Mouse (Mus musculus) C2C12 (cell line): ENCODE measurements around the gene Btaf1. TPM values are rescaled to one million over a fixed set of nuclear protein-coding genes. Genes with fewer than 3 reads are reported as not detected.

Experiments
- H3K27me3 ChIP-seq: one replicate; pipeline ENCODE4 v1.6.1; 2011; ENCODE audit not compliant: control insufficient read depth, insufficient read depth, insufficient read length
- H3K36me3 ChIP-seq: one replicate; pipeline ENCODE4 v1.6.1; 2011; ENCODE audit not compliant: control insufficient read depth, insufficient read depth
- H3K4me3 ChIP-seq: one replicate; pipeline ENCODE4 v1.5.1; 2011; ENCODE audit warnings: mild to moderate bottlenecking, control low read depth; ENCODE audit not compliant: poor library complexity, insufficient read depth, severe bottlenecking
- H3K79me2 ChIP-seq: one replicate; pipeline ENCODE4 v1.6.1; 2011; ENCODE audit not compliant: control insufficient read depth, insufficient read depth
- H3K79me3 ChIP-seq: one replicate; pipeline ENCODE4 v1.6.1; 2011; ENCODE audit warnings: low read depth, control low read depth
- H3ac ChIP-seq: one replicate; pipeline ENCODE3; 2011; ENCODE audit warnings: low read depth; ENCODE audit not compliant: control insufficient read depth, insufficient read length
- CEBPB ChIP-seq: IDR thresholded peaks from one replicate; pipeline ENCODE4 v1.6.1; 2011; ENCODE audit warnings: low read depth, mild to moderate bottlenecking, control low read depth, moderate library complexity
- CTCF ChIP-seq: IDR thresholded peaks from one replicate; pipeline ENCODE4 v1.5.1; 2011; ENCODE audit not compliant: control insufficient read depth, insufficient read depth, insufficient read length
- FOSL1 ChIP-seq: IDR thresholded peaks from one replicate; pipeline ENCODE4 v1.8.0; 2011; ENCODE audit warnings: mild to moderate bottlenecking, low read length; ENCODE audit not compliant: poor library complexity, insufficient read depth, severe bottlenecking
- MAX ChIP-seq: IDR thresholded peaks from one replicate; pipeline ENCODE4 v1.6.1; 2011; ENCODE audit warnings: mild to moderate bottlenecking, control low read depth
- MYOD1 ChIP-seq: IDR thresholded peaks from one replicate; pipeline ENCODE4 v1.6.1; 2011; ENCODE audit warnings: low read depth; ENCODE audit not compliant: control insufficient read depth, insufficient read length
- MYOG ChIP-seq: IDR thresholded peaks from one replicate; pipeline ENCODE4 v1.6.1; 2011; ENCODE audit not compliant: control insufficient read depth, insufficient read length; ENCODE audit errors: extremely low read depth
- USF1 ChIP-seq: IDR thresholded peaks from one replicate; pipeline ENCODE4 v1.6.1; 2011; ENCODE audit warnings: low read depth, mild to moderate bottlenecking, control low read depth, moderate library complexity
- polyA plus RNA-seq: library from polyadenylated mRNA; unstranded; fragments of >200 nt; fragmentation: generic; extraction: Trizol; gene quantifications from one replicate; pipeline ENCODE4 v1.2.1, GENCODE M21; 2012; ENCODE audit warnings: missing spikeins

Btaf1 gene
- polyA plus RNA-seq, 1 experiment, result 5.3 TPM

GRCm38 (mm10) chr19:37018931-37019330 lies 93.1 kb downstream of the Btaf1 start:
- Histone ChIP-seq H3K36me3 (peaks cover 3% of the 10 kb centered on the region), H3K79me2 (no peaks in the 10 kb centered on the region), H3K79me3 (no peaks in the 10 kb centered on the region), H3K4me3 (no peak overlapping the region), H3ac (no peak overlapping the region), H3K27me3 (no peaks in the 10 kb centered on the region)
- TF ChIP-seq CEBPB (no peak), MYOG (no peak), MYOD1 (no peak), USF1 (no peak), CTCF (no peak), FOSL1 (no peak), MAX (no peak)

- Histone ChIP-seq H3K4me3 (no peak overlapping the region), H3K36me3 (no peaks in the 10 kb centered on the region), H3ac (no peak overlapping the region), H3K79me2 (no peaks in the 10 kb centered on the region), H3K79me3 (no peaks in the 10 kb centered on the region), H3K27me3 (no peaks in the 10 kb centered on the region)
- TF ChIP-seq MYOD1 (no peak), MYOG (no peak), FOSL1 (no peak)
Observed at GRCm38 (mm10) chr19:37020531-37020930, 94.7 kb downstream of the Btaf1 start.

- no peak overlapping the region for H3K4me3 ChIP-seq
- H3ac ChIP-seq, result no peak overlapping the region
- TF ChIP-seq CEBPB, result no peak
- TF ChIP-seq MAX, result no peak
- TF ChIP-seq FOSL1, result no peak
- no peak for TF ChIP-seq MYOG
- no peak for TF ChIP-seq CTCF
- H3K36me3 ChIP-seq, result no peaks in the 10 kb centered on the region
- H3K79me2 ChIP-seq, result no peaks in the 10 kb centered on the region
- H3K27me3 ChIP-seq, result no peaks in the 10 kb centered on the region
- no peaks in the 10 kb centered on the region for H3K79me3 ChIP-seq
Observed at GRCm38 (mm10) chr19:37020951-37021350, 95.1 kb downstream of the Btaf1 start.

GRCm38 (mm10) chr19:37022146-37022545 lies 96.3 kb downstream of the Btaf1 start:
- Histone ChIP-seq H3K4me3 (no peak overlapping the region), H3K79me2 (no peaks in the 10 kb centered on the region), H3K79me3 (no peaks in the 10 kb centered on the region), H3K36me3 (no peaks in the 10 kb centered on the region), H3ac (no peak overlapping the region), H3K27me3 (no peaks in the 10 kb centered on the region)
- TF ChIP-seq USF1 (no peak), CEBPB (no peak), MAX (no peak), CTCF (no peak), MYOD1 (no peak), MYOG (no peak), FOSL1 (no peak)

- no peaks in the 10 kb centered on the region for H3K36me3 ChIP-seq
- TF ChIP-seq MYOD1 (no peak), FOSL1 (no peak), USF1 (no peak), MAX (no peak), MYOG (no peak), CEBPB (no peak), CTCF (no peak)
Observed at GRCm38 (mm10) chr19:37025839-37026319, 100.0 kb downstream of the Btaf1 start.

GRCm38 (mm10) chr19:37026408-37026807 lies 100.5 kb downstream of the Btaf1 start:
- no peaks in the 10 kb centered on the region for H3K27me3 ChIP-seq
- H3K4me3 ChIP-seq, result no peak overlapping the region
- H3K79me2 ChIP-seq, result no peaks in the 10 kb centered on the region
- TF ChIP-seq MAX (no peak), CTCF (no peak), USF1 (no peak), FOSL1 (no peak), MYOG (no peak)
- H3ac ChIP-seq, result no peak overlapping the region
- H3K36me3 ChIP-seq, result no peaks in the 10 kb centered on the region
- no peaks in the 10 kb centered on the region for H3K79me3 ChIP-seq

More at GRCm38 (mm10) chr19:37025839-37026319, 100.0 kb downstream of the Btaf1 start:
- no peak overlapping the region for H3ac ChIP-seq
- no peak overlapping the region for H3K4me3 ChIP-seq
- H3K27me3 ChIP-seq, result no peaks in the 10 kb centered on the region
- no peaks in the 10 kb centered on the region for H3K79me3 ChIP-seq
- no peaks in the 10 kb centered on the region for H3K79me2 ChIP-seq
